Mouse (Mus musculus): ENCODE data around the gene Cox14.

DNA sequence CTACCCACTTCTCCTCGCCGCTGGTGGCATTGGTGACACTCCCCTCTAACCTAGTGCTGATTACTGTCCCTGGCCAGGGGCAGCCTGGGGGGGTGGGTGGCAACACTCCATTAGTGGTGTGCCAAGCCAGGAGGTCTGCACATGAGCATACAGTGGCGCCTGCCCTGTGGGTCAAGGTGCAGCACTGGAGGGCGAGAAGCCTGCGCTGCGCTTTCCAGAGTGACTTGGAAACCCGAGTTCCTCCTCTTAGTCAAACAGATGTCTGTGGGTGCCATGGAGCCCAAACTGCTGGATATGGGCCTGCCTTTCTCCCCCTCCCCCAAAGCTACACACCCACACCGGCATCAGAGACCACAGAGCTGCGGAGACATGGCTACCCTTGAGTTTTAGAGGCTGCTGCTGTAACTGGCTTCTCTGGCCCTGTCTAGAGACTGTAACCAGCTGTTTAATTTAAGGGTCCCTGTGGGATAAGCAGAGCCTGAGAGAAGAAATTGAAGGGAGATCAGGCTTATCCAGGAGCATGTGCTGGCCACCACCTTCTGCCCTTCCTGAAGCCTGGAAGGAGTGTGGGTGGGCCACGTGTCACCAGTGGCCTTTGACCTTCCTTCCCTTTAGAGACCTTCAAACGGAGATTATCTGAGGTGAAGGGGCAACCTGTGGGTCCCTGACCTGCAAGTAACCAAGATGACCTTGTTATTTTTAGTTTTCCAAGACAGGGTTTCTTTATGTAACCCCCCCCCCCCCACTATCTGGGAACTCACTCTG is 9.3 kb upstream of the Cox14 start:
- TF ChIP-seq POLR2A (IDR thresholded peaks at IDR 0.05; ENCODE audit: control insufficient read depth, low read depth, low read length) (no peak), CTCF (IDR thresholded peaks at IDR 0.05; ENCODE audit: control insufficient read depth, insufficient read depth, insufficient replicate concordance, low read depth, low read length) (no peak)

Measured in testis, adult 2 months (tissue).